Mouse (Mus musculus) heart, postnatal 14 days (tissue): ENCODE results near the gene Olfr1373. TPM values are rescaled to one million over a fixed set of nuclear protein-coding genes. Genes with fewer than 3 reads are reported as not detected.
A peak's percentile ranks its signal among the peaks of the same experiment; 100 is the strongest.
"Not testable (repeated sequence)": the region's sequence is repeated elsewhere in the genome, so short reads cannot be mapped to it uniquely, and the experiment has no call there.

ENCODE experiments used
- DNase-seq, 2 experiments: peaks; one replicate each; pipeline ENCODE4 v3.0.0; 2021 to 2022
- intact Hi-C: fragments of 180-260 bp; cut with DNase I; formaldehyde crosslinking; loops from one replicate; pipeline ENCODE4 v1.15.1; 2025
- long read RNA-seq, 2 experiments: library from polyadenylated mRNA; stranded (forward); transcript quantifications; one replicate each; pipeline ENCODE4 v2.0.0; 2021
- total RNA-seq, 2 experiments: library from RNA; stranded (reverse); gene quantifications; 2 replicates each; pipeline ENCODE4 v1.2.3; 2021

The Olfr1373 gene
- total RNA-seq: not detected
- long read RNA-seq, experiment 1: 0 reads
- long read RNA-seq, experiment 2: 0 reads

DNA sequence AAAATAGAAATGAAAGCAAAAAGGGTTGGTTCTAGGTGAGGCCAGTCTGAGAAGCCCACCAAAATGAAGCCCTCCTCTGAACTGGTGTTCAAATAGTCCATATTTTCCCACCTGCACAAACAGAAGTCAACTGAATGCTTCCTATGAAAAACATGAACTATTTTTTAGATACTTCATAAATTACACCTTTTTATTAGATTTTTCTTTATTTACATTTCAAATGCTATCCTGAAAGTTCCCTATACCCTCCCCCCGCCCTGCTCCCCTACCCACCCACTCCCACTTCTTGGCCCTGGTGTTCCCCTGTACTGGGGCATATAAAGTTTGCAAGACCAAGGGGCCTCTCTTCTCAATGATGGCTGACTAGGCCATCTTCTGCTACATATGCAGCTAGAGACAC, at the start of gene Olfr1373:
Gene Olfr1373 (minus strand): TSS at position 101 of the 400 bp plus-strand sequence.
- DNase-seq, intact Hi-C loops: not testable (repeated sequence)

DNA sequence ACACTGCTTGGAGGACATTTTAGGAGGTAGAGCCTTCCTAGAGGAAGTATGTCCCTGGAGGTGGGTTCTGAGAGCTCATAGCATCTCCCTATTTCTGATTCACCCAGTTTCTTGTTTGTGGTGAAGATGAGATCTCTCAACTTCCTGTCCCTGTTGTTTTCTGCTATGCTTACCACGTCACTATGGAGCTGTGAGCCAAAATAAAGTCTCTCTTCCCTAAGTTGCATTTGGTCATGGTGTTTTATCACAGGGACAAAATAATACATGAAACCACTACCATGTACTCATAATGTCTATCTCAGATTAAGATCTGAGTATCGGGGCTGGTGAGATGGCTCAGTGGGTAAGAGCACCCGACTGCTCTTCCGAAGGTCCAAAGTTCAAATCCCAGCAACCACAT, 35.3 kb upstream of the Olfr1373 start:
- intact Hi-C loops, DNase-seq: not testable (repeated sequence)

DNA sequence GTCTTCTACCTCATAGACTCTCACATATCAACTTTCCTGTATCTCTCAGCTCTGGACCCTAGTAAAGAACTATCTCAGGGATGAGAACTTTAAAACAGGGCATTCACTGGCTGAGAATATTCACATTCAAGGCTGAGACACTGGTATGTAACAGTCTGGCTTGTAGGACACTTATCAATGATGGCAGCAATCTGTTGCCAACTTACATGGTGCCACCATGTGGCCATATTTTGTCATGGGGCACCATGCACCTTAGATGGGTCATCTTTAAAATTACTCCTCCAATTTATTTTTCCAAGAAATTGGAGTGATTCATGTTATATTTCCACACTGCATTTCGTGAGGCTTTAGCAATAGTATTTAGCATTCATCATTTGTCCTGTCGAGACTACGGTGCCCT, 34.6 kb upstream of the Olfr1373 start:
- intact Hi-C loops: not testable (repeated sequence)
- DNase-seq: peak in 1 of 2 experiments; percentile 17

DNA sequence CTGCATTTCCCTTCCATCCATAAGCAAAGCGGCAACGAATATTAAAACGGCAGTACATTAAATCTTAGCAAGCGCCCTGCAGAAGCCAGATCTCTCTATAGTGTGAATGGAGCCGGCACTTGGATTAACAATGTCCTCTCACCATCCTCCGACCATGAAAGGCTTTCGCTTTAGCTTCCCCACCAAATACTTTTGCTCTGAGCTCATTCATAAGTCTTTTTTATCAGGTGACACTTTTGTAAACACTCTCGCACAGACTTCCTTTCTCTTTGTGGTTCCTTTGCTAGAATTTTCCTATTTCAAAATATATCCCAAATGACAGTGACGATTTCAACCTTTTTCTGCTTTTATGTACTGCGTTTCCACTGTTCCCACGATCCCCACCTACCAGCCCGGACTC, 23.1 kb upstream of the Olfr1373 start:
- intact Hi-C loops: no loop called here
- no peak for DNase-seq

DNA sequence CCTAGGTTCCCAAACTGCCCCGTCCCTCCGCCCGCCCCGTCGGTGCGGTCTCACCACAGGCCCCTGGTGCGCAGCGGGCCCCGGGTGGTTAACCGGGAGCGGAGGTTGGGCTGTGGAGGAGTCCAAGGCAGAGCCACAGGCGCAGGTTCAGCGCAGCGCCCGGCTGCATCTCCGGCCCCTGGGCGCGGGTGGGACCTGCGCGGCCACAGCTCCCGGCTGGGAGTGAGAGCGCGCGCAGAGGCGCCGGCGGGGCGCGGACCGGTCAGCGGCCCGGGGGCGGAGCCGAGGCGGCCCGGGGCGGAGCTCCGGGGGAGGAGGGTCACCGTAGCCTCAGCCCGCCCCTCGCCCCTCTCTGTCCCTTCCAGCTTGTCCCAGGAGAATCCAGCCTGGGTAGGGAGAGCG, 22.6 kb upstream of the Olfr1373 start:
- peak; percentile 35 to 36 for DNase-seq
- intact Hi-C loops: not testable (repeated sequence)

DNA sequence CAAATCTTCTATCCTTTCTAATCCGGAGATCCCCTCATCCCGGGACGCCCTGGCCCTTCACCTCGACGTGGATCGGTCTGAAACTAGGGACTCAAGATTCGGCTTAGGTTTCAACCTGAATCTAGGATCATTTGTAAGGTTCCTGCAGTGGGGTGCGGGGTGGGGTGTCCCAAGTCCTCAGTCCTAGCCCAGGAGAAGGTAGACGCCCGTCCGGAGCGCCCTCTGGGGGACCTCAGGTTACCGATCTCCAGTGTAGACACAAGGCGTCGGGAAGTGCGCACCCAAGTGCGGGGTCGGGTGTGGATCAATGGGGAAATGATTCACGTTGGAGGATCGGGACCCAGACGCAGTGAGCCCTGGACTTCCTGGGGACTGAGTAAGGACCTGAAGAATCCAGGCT, 21.8 kb upstream of the Olfr1373 start:
- intact Hi-C loops: no loop called here

DNA sequence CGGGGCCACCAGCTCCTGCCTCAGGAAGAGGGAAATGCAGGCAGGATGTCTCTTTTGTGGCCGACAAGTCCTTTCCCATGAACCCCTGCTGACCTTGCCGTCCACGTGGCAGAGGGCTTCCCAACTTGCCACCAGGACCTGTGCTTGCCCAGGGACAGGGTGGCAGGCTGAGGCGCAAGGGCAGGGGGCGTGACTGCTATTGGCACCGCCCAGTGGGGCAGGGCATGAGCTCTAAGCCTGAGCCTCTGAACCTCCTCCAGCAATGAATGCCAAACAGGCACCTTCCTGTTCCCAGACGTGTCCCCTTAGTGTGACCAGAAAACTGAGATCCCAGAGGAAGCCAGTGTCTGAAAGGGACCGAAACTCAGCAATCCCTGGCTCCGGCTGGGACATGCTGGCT, 18.6 kb upstream of the Olfr1373 start:
- intact Hi-C loops: no loop called here
- peak; percentile 46 to 48 for DNase-seq

More for the DNA sequence above, 21.8 kb upstream of the Olfr1373 start:
- DNase-seq: peak; percentile 23 to 28

DNA sequence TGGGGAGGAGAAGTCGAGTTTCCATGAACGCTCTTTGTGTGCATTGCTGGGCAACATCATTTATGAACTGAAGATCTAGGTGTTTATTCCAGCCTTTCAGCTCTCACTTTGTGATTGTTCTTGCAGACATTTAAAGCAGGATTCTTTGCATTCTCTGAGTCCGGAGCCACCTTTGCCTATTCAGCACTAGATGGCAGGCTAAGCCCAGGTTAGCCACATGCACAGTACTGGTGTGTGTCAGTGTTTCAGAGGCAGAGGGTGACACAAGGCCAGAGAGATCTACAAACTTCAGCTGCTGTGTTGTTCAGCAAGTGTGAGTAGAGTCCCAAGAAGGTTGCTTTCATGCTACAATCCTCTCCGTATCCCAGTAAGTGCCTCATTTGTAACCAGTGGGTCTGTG, 1.7 kb downstream of the Olfr1373 start:
- intact Hi-C loops: loop anchor here (5.0 kb wide), 2 partner anchors 79 to 199 kb away; no protein-coding TSS in a partner anchor
- peak; percentile 42 to 56 for DNase-seq

DNA sequence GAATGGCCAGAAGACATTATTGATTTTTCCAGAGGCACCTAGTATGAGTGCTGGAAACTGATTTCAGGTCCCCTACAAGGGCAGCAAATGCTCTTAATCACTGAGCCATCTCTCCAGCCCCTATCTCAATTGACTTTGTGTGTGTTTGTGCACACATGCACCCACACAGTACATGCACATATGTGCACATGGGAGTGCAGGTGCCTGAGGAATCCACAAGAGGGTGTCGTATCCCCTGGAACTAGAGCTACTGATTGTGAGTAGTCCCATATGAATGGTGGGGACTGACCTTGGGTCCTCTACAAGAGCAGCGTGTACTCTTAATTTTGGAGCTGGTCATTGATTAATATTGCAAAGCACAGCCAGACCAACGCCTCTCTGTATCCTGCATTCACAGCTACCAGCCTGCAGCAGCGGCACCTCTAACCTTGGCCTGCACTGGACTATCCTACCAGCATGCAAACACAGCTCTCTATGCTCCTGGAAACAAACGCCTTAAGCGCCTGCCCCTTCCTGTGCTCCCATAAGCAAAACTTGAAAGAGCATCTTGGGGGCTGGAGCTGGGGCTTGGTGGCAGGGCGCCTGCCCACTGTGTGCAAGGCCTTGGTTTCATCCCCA, 14.8 kb downstream of the Olfr1373 start:
- no peak for DNase-seq
- intact Hi-C loops: no loop called here

DNA sequence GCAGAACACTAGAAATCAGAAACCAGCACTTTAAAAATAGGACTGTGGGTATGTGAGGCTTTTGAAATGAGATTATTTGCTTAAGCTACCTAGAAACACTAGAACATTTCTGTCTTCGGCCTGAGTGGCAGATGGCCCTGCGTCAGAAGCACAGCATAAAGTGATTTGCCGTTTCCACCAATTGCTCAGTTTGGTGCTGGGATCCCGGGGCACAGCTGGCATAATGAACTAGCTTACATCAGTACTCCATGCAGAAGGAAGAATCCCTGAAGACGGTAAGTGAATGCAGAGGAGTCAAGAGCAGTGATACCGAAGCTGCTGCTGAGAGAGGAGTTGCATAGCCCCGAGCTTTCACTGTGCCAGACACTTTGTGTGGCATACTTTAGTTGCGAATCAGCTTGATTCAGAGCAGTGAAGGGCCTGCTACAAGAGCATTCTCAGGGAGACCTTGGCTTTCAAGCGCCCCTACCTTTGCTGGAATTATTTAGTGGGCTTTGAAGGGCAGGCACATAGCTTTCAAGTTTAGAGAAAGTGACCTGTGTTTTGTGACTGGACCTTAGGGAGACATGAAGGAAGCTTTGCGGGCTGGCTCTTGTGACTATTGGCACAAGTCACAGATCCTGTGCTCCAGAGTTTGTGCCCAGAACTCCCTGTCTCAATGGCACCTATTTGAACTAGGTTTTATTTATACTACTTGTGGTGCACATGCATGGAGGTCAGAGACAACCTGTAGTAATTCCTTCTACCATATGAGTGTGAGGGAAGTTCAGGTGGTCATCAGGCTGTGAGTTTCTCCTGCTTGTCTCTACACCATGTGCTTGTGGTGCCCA, 15.5 kb downstream of the Olfr1373 start:
- peak in 1 of 2 experiments; percentile 7 for DNase-seq
- intact Hi-C loops: loop anchor here (5.0 kb wide), 1 partner anchor 73 kb away; no protein-coding TSS in a partner anchor

DNA sequence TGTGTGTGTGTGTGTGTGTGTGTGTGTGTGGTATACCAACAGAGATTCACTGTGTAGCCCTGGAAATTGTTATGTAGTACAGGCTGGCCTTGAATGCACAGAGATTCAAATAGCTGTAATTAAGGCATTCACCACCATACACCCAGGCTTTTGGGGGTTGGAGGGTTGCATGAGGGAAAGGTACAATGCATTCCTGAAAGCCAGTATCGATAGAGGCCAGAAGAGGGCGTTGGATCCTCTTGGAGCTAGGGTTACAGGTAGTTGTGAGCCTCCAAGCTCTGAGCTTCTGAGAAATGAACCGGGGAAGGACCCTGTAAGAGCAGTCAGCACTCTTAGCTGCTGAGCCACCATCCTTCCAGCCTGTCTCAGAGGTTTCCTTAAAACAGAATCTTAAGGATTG, 16.2 kb downstream of the Olfr1373 start:
- intact Hi-C loops: loop anchor here (5.0 kb wide), 1 partner anchor 72 kb away; no protein-coding TSS in a partner anchor
- no peak for DNase-seq

DNA sequence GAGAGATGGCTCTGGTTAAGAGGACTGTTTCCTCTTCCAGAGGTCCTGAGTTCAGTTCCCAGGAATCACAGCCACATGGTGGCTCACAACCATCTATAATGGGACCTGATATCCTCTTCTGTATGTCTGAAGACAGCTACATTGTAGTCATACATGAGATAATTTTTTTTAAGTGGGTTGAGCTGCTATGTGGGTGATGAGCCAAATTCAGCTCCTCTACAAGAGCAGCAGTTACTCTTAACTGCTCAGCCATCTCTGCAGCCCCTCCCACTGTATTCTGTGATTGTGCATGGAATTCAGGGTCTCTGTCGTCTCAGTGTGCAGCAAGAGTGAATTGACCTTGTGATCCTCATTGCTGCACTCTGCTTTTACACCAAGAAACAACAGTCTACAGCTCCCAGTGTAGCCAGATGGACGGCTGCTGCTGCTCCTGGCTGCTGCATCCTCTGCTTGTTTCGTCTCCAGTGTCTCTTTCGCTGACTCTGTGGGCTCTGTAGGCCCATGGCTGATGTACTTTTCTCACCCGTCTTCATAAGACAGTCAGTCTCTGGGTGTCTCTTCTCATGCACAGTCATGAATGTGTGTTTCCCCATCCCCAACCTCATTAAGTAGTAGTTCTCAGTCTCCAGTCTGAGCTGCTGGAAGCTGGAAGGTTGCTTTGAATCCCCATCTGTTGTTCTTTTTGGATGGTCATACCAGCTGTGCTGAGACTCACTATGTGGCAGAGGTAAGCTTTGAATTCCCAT, 16.8 kb downstream of the Olfr1373 start:
- DNase-seq: no peak
- intact Hi-C loops: loop anchor here (5.0 kb wide), 1 partner anchor 71 kb away; no protein-coding TSS in a partner anchor

DNA sequence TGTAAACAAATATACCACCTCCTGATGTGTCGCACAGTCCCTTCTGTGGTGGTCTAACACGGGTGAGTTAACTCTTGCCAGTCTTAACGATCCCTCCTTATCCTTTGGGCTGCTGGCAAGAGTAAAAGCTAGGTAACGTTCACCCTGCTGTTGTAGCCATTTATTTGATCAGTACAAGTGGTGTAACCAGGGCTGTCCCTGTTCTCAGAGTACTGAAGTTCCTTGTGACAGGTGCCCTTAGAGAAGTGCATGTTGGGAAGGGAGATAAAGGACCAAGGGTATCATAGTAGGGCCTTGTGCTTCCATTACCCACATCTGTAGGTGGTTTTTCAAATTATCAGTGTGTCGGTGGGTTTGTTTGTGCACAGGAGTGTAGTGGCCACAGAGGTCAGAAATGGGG, 17.6 kb downstream of the Olfr1373 start:
- intact Hi-C loops: loop anchor here (5.0 kb wide), 1 partner anchor 70 kb away; no protein-coding TSS in a partner anchor
- no peak for DNase-seq

DNA sequence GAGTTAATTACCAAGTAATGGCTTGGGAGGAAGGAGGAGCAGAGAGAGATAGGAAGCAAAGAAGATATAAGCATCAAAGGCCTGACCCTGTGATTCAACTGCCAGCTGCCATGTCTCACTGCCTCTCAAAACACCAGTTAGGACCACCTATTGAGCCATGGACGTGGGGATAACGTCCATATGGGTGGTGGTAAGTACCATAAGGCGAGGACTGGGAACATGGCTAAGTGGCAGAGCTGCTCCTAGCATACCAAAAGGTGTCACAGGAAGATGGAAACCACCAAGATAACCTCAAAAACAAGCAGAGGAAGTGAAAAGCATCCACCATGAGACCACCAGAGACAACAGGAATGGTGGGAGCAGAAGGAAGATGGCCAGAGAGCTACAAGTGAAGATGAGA, 18.2 kb downstream of the Olfr1373 start:
- intact Hi-C loops: loop anchor here (5.0 kb wide), 1 partner anchor 70 kb away; no protein-coding TSS in a partner anchor
- DNase-seq: no peak

DNA sequence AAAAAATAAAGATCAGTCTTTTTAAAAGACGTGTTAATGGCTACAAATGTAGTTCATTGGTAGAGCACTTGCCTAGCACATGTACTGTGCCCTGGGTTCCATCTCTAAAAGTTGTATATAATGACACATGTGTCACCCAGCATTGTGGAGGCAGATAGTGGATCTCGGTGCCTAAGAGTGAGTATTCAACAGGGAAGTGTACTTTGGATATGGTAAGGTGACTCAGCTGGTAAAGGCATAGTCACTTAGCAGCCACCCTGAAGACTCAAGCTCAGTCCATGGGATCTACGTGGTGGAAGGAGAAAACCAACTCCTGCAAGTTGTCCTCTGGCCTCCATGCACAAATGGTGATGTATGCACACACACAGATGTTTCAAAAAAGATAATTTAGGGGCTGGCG, 20.9 kb downstream of the Olfr1373 start:
- intact Hi-C loops: no loop called here

DNA sequence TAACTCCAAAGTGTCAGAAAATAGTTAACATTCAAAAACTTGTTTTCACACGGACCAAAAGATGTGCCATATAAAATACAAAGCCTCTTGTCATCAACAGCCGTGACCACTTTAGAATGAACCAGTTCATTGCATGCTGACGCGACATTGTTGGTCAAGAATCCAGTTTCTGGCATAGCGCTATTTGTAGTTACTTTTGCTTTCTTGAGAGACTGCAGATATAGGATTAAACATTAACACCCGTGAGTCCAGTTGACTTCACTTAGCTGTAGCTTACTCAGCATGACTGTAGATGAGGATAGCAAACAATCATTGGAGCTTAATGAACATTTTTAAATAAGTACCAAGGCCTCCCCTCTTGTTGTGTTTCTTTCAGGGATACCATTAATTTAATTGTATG, 23.3 kb downstream of the Olfr1373 start:
- no peak for DNase-seq
- intact Hi-C loops: no loop called here

More for the DNA sequence above, 20.9 kb downstream of the Olfr1373 start:
- no peak for DNase-seq

DNA sequence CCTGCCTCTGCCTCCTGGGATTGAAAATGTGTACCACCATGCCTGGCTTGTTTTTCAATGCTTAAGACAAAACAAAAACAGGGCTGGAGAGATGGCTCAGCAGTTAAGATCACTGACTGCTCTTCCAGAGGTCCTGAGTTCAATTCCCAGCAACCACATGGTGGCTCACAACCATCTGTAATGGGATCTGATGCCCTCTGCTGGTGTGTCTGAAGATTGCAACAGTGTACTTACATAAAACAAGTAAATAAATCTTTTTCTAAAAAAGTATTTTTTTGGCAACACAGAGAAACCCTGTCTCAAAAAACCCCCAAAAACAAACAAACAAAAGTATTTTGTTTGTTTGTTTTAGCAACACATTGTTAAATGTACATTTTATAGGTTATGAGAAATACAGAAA, 24.9 kb downstream of the Olfr1373 start:
- intact Hi-C loops: not testable (repeated sequence)

DNA sequence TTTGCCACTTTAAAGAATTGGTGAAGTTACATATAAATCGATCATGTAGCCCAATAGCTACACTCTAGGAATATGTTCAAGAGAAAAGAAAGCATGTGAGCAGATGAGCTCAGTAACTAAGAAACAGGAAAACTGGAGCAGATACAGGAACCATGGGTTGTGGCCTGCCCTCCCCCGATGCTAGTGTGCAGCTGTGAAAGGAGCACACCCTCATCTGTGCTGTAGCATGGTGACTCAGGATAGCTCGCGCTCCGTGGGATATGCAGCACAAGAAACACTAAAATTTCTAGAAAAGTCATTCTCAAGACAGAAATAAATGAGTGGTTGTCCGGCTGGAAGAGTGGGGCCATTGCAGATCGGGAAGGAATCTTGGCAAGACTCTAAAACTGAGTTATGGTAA, 28.2 kb downstream of the Olfr1373 start:
- no peak for DNase-seq
- intact Hi-C loops: no loop called here

More for the DNA sequence above, 24.9 kb downstream of the Olfr1373 start:
- not testable (repeated sequence) for DNase-seq

DNA sequence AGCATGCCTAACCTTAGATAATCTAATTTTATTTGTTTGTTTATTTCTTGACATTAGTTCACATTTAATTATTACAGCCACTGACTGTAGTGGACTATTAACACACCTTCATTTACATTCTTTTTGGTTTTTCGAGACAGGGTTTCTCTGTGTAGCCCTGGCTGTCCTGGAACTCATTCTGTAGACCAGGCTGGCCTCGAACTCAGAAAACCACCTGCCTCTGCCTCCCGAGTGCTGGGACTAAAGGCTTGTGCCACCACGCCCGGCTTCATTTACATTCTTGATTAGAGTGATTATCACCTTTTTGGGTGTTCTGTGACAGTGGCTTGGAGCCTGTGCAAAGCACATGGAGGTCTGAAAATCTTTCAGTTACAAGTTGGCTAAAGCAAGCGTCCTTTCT, 29.2 kb downstream of the Olfr1373 start:
- intact Hi-C loops, DNase-seq: not testable (repeated sequence)

DNA sequence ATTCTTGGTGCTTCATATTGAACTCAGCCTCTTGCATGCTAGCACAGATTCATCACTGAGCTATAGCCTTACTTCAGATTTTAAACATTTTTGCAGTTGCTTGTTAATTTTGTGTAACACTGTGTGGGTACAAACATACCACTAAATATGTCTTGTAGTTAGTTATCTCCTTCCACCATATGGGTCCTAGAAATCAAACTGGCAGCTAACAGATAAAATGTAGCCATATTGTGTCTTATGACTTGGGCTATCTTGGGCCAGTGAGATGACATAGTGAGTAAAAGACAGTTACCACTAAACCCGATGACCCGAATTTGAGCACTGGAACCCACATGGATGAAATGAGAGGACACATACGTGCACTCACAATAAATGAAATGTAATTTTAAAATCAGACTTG, 29.8 kb downstream of the Olfr1373 start:
- intact Hi-C loops: no loop called here
- DNase-seq: no peak

DNA sequence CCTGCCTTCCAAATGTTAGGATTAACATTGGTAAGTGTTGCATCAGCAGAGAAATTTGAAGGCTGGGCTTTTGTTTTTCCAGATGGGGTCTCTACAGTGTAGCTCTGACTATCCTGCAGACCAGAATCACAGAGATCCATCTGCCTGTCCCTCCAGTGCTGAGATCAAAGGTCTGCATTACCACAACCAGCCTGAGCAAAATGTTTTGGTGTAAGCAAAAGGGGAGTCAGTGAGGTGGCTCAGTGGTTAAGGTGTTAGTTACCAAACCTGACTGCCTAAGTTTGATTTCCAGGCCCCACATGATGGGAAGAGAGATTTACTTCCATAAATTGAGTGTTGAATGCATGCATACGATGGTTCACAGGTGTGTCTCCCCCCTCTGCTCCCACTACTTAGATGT, 35.9 kb downstream of the Olfr1373 start:
- no peak for DNase-seq
- intact Hi-C loops: no loop called here
